Mouse (Mus musculus): Measurements from ENCODE around the gene Arhgap15.

Arhgap15 gene

GRCm38 (mm10) chr2:44304971-44305808 lies 556.6 kb downstream of the Arhgap15 start:
- no peak for DNase-seq (ENCODE audit: low spot score)

GRCm38 (mm10) chr2:44306137-44306536 lies 557.5 kb downstream of the Arhgap15 start:
- DNase-seq (ENCODE audit: low spot score) = no peak

GRCm38 (mm10) chr2:44309124-44309523 lies 560.5 kb downstream of the Arhgap15 start:
- DNase-seq (ENCODE audit: low spot score) = no peak

GRCm38 (mm10) chr2:44309556-44309955 lies 560.9 kb downstream of the Arhgap15 start:
- DNase-seq (ENCODE audit: low spot score) = no peak

- DNase-seq (ENCODE audit: low spot score) = no peak
These were observed 561.6 kb downstream of the Arhgap15 start for GRCm38 (mm10) chr2:44310095-44310748.

GRCm38 (mm10) chr2:44311216-44311615 lies 562.6 kb downstream of the Arhgap15 start:
- no peak for DNase-seq (ENCODE audit: low spot score)

- no peak for DNase-seq (ENCODE audit: low spot score)
These were observed 564.9 kb downstream of the Arhgap15 start for GRCm38 (mm10) chr2:44313573-44313972.

- DNase-seq (ENCODE audit: low spot score) = no peak
These were observed 569.8 kb downstream of the Arhgap15 start for GRCm38 (mm10) chr2:44318436-44318835.

GRCm38 (mm10) chr2:44319479-44319878 lies 570.9 kb downstream of the Arhgap15 start:
- no peak for DNase-seq (ENCODE audit: low spot score)

- no peak for DNase-seq (ENCODE audit: low spot score)
These were observed 575.2 kb downstream of the Arhgap15 start for GRCm38 (mm10) chr2:44323813-44324212.

GRCm38 (mm10) chr2:44333295-44333694 lies 584.7 kb downstream of the Arhgap15 start:
- DNase-seq (ENCODE audit: low spot score) = no peak

- DNase-seq (ENCODE audit: low spot score) = no peak
These were observed 585.4 kb downstream of the Arhgap15 start for GRCm38 (mm10) chr2:44334006-44334405.

- no peak for DNase-seq (ENCODE audit: low spot score)
These were observed 585.9 kb downstream of the Arhgap15 start for GRCm38 (mm10) chr2:44334517-44334916.

GRCm38 (mm10) chr2:44336720-44337354 lies 588.2 kb downstream of the Arhgap15 start:
- DNase-seq (ENCODE audit: low spot score) = no peak

- DNase-seq (ENCODE audit: low spot score) = no peak
These were observed 589.8 kb downstream of the Arhgap15 start for GRCm38 (mm10) chr2:44338467-44338866.

GRCm38 (mm10) chr2:44341091-44341571 lies 592.5 kb downstream of the Arhgap15 start:
- DNase-seq (ENCODE audit: low spot score) = no peak

GRCm38 (mm10) chr2:44344861-44345260 lies 596.2 kb downstream of the Arhgap15 start:
- DNase-seq (ENCODE audit: low spot score) = no peak

GRCm38 (mm10) chr2:44345325-44345945 lies 596.8 kb downstream of the Arhgap15 start:
- DNase-seq (ENCODE audit: low spot score) = no peak

- DNase-seq (ENCODE audit: low spot score) = no peak
These were observed 597.6 kb downstream of the Arhgap15 start for GRCm38 (mm10) chr2:44346184-44346583.

- DNase-seq (ENCODE audit: low spot score) = no peak
These were observed 599.2 kb downstream of the Arhgap15 start for GRCm38 (mm10) chr2:44347781-44348180.

GRCm38 (mm10) chr2:44349101-44349500 lies 600.5 kb downstream of the Arhgap15 start:
- DNase-seq (ENCODE audit: low spot score) = no peak

GRCm38 (mm10) chr2:44352885-44353284 lies 604.3 kb downstream of the Arhgap15 start:
- no peak for DNase-seq (ENCODE audit: low spot score)
